Mouse (Mus musculus): ENCODE data around the gene Ppt2.

Gene Ppt2

DNA sequence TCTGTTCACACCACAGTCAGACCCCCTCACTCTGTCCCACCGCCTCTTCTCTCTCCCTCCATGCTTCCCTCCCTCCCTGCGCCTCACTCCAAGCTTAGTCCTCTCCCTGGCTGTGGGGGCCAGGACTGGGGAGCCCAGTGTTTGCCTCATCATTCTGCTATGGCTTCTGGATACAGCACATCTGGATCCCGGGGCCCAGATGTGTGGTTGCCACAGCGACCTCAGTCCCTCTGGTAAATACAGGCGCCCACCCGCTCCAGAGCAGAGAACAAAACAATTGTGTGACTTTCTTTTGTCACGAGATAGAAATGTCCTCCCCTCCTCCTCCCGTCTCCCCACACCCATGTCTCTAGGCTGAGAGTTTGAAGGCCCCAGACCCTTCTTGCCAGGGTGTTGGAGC lies 28.4 kb upstream of the Ppt2 start:
- DNase-seq (ENCODE audit: low read depth, low spot score): no peak

GRCm38 (mm10) chr17:34655581-34655991 lies 27.3 kb upstream of the Ppt2 start:
- DNase-seq (ENCODE audit: low read depth, low spot score): no peak

DNA sequence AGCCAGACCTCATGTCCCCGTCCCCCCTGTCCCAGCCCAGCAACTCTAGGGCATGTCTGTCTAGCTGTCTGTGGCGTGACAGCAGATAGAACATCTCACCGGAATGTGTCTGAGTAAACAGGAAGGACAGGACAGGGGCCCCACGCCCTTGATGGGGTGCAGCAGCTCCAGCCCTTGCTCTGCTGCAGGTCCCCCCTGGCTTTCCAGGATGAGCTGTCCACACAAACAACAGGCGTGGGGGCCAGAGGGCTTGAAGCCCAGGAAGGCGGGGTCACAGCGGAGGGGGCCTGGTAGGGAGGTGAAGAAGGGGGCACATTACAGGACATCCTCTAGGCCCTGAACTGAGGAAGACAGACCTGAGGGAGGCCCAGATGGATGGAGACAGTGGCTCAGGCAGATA lies 26.9 kb upstream of the Ppt2 start:
- DNase-seq (ENCODE audit: low read depth, low spot score): no peak

GRCm38 (mm10) chr17:34654392-34654791 lies 26.1 kb upstream of the Ppt2 start:
- DNase-seq (ENCODE audit: low read depth, low spot score): no peak

DNA sequence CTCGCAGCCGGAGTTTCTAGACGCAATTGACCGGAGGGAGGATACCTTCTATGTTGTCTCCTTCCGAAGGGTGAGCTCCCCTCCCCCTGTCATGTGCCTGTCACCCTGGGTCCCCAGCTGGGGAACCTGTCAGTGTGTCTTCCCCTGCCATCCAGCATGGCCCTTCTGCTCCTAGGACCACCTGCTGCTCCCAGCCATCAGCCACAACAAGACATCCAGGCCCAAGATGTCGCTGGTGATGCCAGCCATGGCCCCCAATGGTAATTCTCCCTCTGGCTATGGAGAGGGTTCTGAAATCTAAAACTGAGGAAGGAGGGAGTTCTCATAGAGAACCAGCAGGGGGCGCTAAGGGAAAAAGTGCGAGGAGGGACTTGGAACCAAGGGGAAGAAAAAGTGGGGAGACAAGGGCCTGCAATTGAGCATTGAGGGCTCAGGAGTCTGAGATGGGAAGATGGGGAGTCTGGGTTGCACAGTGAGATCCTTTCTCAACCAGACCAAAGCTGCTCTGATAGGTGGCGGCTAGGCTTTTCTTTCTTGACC lies 25.5 kb upstream of the Ppt2 start:
- peak; percentile 57 for DNase-seq (ENCODE audit: low read depth, low spot score)

DNA sequence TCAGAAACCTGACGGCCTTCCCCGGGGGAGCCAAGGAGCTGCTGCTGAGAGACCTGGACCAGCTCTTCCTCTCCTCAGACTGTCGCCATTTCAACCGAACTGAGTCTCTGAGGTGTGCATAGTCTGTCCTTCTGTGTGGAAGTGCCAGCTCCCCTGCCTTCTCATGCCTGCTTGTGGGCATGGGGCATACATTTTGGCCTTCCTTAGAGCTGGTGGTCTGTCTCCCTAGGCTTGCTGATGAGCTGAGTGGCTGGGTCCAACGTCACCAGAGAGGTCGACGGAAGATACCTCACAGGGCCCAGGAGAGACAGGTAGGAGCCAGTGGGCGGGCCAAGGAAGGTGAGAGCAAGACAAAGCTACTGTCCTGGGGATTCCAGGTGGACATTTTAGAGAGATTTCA lies 24.7 kb upstream of the Ppt2 start:
- DNase-seq (ENCODE audit: low read depth, low spot score): no peak

DNA sequence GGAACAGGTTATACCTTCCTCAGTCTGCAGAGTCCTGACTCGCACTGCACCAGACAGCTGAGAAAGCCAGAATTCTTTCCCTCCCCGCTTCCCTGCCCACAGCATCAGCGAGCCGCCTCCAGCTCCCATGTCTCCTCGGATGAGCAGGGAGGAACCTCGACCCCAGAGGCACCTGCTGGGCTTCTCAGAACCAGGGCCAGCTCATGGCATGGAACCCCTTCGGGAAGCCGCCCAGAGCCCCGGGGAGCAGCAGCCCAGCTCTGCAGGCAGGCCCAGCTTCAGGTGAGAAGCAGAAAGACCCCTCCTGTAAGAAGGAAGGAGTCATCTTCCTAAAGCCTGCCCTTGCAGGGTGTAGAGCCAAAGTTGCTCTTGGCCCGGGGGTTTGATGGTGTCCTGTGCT lies 24.2 kb upstream of the Ppt2 start:
- DNase-seq (ENCODE audit: low read depth, low spot score): no peak

GRCm38 (mm10) chr17:34651507-34652221 lies 23.4 kb upstream of the Ppt2 start:
- DNase-seq (ENCODE audit: low read depth, low spot score): no peak

DNA sequence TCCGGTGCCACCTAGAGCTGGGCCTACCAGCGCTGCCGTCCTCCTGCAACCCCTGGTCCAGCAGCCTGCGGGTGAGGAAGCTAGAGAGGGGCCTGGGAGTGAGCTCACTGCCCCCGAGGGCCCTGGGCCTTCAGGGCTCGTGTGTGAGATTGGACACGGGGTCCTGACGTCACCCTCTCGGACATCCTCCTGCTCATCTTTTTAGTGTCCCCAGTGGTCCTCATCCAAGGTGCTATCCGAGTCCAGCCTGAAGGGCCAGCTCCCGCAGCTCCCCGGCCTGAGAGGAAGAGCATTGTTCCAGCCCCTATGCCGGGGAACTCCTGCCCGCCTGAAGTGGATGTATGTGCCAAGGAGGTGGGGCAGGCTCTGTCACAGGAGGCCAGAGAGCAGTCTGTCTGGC lies 22.5 kb upstream of the Ppt2 start:
- no peak for DNase-seq (ENCODE audit: low read depth, low spot score)

DNA sequence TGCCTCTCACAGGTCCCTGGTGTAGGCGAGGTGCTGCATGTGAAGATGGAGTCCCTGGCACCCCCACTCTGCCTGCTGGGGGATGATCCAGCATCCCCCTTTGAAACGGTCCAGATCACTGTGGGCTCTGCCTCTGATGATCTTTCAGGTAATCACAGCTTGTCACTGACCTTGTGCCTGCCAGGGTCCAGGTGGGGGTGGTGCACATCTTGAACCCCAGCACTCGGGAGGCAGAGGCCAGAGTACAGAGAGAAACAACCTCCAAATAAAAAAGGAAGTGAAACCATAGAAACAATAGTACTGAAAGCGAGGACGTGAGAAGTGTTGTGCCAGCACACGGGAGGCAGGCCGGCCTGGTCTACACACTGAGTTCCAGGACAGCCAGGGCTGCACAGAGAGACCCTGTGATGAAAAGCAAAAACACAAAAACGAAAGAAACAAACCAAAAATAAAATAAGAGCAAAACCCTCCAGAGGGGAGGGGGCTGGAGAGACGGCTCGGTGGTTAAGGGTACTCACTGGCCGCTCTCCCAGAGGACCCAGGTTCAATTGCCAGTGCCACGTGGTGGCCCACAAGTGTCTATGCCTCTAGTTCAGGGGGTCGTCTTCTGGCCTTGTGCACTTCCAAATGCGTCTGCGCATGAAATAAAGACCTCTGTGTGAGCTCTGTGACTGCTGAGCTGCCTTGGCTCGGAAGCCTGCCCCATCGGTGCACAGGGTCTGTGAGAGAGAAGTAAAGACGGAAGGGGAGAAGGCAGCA lies 21.0 kb upstream of the Ppt2 start:
- DNase-seq (ENCODE audit: low read depth, low spot score): no peak

DNA sequence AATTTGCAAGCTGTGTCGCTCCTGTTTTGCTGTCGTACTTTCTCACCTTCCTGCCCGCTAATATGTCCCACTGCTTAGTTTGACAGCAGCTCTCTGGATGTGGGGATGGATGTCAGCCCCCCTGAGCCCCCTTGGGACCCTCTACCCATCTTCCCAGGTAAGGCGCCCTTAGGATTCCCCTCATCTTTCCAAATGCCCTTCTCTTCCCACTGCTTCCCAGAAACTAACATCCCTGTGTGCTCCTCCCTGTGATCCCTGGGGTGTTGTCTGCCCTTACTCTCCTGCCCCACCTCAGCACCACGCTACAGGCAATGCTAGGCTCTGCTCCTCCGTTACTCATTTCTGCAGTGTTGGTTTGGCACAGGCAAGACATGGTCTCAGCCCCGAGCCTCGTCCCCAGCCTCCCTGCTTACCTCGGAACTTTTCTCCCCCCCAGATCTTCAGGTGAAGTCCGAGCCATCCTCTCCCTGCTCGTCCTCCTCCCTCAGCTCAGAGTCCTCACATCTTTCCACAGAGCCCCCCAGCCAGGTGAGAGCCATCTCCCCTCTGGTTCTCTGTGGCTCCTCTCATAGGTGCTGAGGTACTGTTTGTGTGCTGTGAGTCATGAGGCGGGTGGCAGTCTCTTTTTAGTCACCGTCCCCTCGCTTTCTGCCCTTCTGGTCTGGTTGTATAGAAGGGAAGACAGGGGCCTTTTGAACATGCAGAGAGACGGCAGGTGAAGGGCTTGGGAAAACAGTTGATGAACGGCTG lies 20.0 kb upstream of the Ppt2 start:
- no peak for DNase-seq (ENCODE audit: low read depth, low spot score)

DNA sequence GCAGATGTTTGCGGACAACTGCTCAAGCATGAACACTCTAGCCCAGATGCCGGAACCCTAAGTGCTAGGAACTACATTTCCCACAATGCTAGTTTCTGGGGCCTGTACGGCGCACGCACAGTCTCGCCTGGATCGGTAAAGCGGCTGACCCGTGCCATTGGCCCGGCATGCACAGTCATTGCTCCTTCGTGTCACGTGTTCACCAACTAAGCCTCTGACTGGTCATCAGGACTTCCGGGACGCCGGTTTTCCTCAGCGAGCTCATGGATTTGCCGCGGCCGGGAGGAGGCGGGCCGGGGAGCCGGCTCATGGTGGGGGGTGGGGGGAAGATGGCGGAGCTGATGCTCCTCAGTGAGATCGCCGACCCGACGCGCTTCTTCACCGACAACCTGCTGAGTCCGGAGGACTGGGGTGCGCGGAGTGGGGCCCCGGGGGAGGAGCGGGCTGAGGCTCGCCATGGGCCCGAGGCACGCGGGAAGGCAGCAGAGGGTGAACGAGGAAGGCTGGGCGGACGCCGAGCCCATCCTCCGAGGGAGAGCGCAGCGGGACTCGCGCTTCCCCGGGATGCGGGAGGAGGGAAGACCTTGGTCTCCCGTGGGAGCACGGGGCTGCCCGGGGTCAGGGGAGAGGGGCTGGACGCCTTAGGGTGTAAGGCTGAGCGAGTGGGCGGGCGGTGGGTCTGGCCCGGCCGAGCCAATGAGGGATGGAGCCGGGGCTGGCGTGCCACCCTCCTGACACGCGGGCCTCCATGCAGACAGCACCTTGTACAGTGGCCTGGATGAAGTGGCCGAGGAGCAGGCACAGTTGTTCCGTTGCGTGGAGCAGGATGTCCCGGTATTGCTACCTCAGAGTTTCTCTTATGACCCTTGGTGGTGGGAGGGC lies 18.8 kb upstream of the Ppt2 start, which contains the start of gene Atf6b:
TSS of gene Atf6b (plus strand) at position 241 of the 882 bp plus-strand sequence.
- DNase-seq (ENCODE audit: low read depth, low spot score): peak; percentile 98

DNA sequence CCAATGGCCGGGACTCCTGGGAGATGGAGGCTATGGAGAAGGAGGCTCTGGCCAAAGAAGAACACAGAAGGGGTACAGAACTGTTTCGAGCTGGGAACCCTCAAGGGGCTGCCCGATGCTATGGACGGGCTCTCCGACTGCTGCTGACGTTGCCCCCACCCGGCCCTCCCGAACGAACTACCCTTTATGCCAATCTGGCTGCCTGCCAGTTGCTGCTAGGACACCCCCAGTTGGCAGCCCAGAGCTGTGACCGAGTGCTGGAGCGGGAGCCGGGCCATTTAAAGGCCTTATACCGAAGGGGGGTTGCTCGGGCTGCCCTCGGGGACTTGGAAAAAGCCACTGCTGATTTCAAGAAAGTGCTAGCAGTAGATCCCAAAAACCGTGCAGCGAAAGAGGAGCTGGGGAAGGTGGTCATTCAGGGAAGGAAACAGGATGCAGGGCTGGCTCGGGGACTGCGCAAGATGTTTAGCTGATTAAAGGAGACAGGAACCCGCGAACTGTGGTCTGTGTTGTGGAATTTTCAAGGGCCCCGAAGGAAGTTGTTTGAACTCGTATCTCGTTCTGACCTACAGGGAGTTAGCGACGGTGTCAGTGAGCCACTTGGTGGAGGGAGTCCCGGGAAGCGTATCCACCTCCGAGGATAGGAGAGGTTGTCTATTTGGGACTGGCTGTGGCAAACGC lies 17.7 kb upstream of the Ppt2 start:
- DNase-seq (ENCODE audit: low read depth, low spot score): no peak

GRCm38 (mm10) chr17:34645256-34645829 lies 17.0 kb upstream of the Ppt2 start:
- no peak for DNase-seq (ENCODE audit: low read depth, low spot score)

DNA sequence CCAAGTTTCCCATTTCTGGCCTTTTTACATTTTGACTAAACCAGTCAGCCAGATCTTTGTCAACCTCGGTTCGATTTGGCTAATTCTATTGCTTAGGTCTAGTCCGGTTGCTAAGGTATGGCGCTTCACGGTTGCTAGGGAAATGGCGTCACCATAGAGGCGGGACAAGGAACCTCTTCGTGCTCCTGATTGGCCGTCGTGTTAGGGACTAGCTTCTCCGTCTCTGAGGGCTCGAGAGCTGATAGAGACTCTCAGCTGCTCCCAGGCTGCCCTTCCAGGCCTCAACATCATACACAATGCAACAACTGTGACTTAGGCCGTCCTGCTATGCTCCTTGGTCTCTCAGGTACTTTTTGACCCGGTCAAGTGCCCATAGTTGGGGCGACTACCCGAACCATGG lies 16.3 kb upstream of the Ppt2 start, which contains the start of gene Fkbpl:
TSS of gene Fkbpl (plus strand) at position 157 of the 400 bp plus-strand sequence.
- DNase-seq (ENCODE audit: low read depth, low spot score): peak; percentile 97

GRCm38 (mm10) chr17:34643944-34644343 lies 15.6 kb upstream of the Ppt2 start:
- no peak for DNase-seq (ENCODE audit: low read depth, low spot score)

- DNase-seq (ENCODE audit: low read depth, low spot score): no peak
These were observed 15.1 kb upstream of the Ppt2 start for GRCm38 (mm10) chr17:34643379-34643778.

DNA sequence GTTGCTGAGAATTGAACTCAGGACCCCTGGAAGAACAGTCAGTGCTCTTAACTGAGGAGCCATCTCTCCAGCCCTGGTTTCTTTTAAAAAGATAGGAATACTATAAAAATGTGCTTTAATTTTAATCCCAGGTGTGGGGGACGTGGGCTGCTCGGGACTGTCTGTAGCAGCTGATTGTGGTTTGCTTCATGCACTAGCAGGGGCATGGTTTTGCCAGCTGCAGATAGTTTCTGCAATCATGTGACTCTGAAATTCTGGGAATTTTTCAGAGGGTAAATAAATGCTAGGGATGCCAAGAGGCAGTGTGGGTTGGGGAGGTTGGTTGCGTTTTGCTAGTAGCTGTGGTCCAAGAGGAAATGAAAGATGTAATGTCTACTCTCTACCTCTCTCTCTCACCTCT lies 13.6 kb upstream of the Ppt2 start:
- no peak for DNase-seq (ENCODE audit: low read depth, low spot score)

- DNase-seq (ENCODE audit: low read depth, low spot score): peak; percentile 53
These were observed 12.7 kb upstream of the Ppt2 start for GRCm38 (mm10) chr17:34640778-34641601.

Data from forelimb bud, embryonic 11.5 days (tissue).